Mouse (Mus musculus): ENCODE data around the gene Plekhg5. TPM values are rescaled to one million over a fixed set of nuclear protein-coding genes. Genes with fewer than 3 reads are reported as not detected.
A peak's percentile ranks its signal among the peaks of the same experiment; 100 is the strongest.

The Plekhg5 gene
- polyA plus RNA-seq, 1 experiment from 2014 or later: 8.1 TPM

- H3K4me3 ChIP-seq: peak overlapping the region; percentile 34; the same call in 1 of the 2 replicates
- 18% methylated on average over 21 of the region's 21 CpGs for WGBS
- peaks cover 97% of the 10 kb centered on the region for H3K27me3 ChIP-seq (ENCODE audit: low read depth, poor library complexity, severe bottlenecking)
- no peaks in the 10 kb centered on the region for H3K36me3 ChIP-seq
- H3K27ac ChIP-seq (replicated peaks): no peak overlapping the region
- peaks cover 35% of the 10 kb centered on the region for H3K4me1 ChIP-seq
- H3K9me3 ChIP-seq (replicated peaks): no peaks in the 10 kb centered on the region
- DNase-seq (ENCODE audit: low spot score): peak; percentile 64
These were observed 85.7 kb downstream of the Plekhg5 start for GRCm38 (mm10) chr4:152157779-152158584.

- Histone ChIP-seq H3K4me1 (peaks cover 30% of the 10 kb centered on the region), H3K27ac (replicated peaks) (no peak within 1 kb of the TSS), H3K9me3 (replicated peaks) (no peaks in the 10 kb centered on the region), H3K4me3 (peak within 1 kb of the TSS; percentile 34), H3K27me3 (ENCODE audit: low read depth, poor library complexity, severe bottlenecking) (peaks cover 94% of the 10 kb centered on the region), H3K36me3 (no peaks in the 10 kb centered on the region)
- DNase-seq (ENCODE audit: low spot score): no peak
- WGBS: 4% methylated on average over 35 of the region's 35 CpGs
These were observed 86.4 kb downstream of the Plekhg5 start, which contains the start of gene Hes2 for GRCm38 (mm10) chr4:152158585-152159284. TSS of gene Hes2 (plus strand) at chr4:152158867.

DNA sequence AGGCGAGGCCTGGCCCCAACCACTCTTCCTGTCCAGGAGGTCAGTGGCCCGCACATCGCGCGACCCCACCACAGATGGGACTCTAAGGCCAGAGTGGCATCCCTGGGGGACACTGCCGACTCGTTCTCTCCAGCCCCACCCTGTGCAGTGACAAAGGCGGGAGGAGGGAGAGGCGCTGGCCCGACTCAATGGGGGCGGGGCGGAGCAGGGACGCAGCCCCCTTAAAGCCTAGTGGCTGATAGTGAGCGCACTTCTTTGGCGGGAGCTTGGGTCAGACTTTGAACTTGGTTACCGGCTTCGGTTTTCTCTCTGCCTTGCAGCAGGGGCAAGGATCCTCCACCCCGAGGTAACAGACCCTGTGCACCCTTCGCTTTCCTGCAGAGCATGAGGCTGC lies 87.0 kb downstream of the Plekhg5 start:
- Histone ChIP-seq H3K27ac (replicated peaks) (no peak overlapping the region), H3K4me3 (peak overlapping the region; percentile 34), H3K27me3 (ENCODE audit: low read depth, poor library complexity, severe bottlenecking) (peaks cover 94% of the 10 kb centered on the region), H3K9me3 (replicated peaks) (no peaks in the 10 kb centered on the region), H3K36me3 (no peaks in the 10 kb centered on the region), H3K4me1 (peaks cover 27% of the 10 kb centered on the region)
- 3% methylated on average over 19 of the region's 19 CpGs for WGBS
- peak; percentile 44 for DNase-seq (ENCODE audit: low spot score)

GRCm38 (mm10) chr4:152160748-152161147 lies 88.5 kb downstream of the Plekhg5 start:
- DNase-seq (ENCODE audit: low spot score): no peak
- no peaks in the 10 kb centered on the region for H3K9me3 ChIP-seq (replicated peaks)
- H3K4me3 ChIP-seq: no peak overlapping the region
- H3K4me1 ChIP-seq: peaks cover 27% of the 10 kb centered on the region
- 43% methylated on average over 4 of the region's 4 CpGs for WGBS
- H3K36me3 ChIP-seq: no peaks in the 10 kb centered on the region
- peaks cover 89% of the 10 kb centered on the region for H3K27me3 ChIP-seq (ENCODE audit: low read depth, poor library complexity, severe bottlenecking)
- no peak overlapping the region for H3K27ac ChIP-seq (replicated peaks)

- no peak for DNase-seq (ENCODE audit: low spot score)
- peaks cover 87% of the 10 kb centered on the region for H3K27me3 ChIP-seq (ENCODE audit: low read depth, poor library complexity, severe bottlenecking)
- WGBS: 80% methylated on average over 6 of the region's 6 CpGs
- H3K4me1 ChIP-seq: peaks cover 27% of the 10 kb centered on the region
- no peak overlapping the region for H3K4me3 ChIP-seq
- H3K36me3 ChIP-seq: no peaks in the 10 kb centered on the region
- no peaks in the 10 kb centered on the region for H3K9me3 ChIP-seq (replicated peaks)
- no peak overlapping the region for H3K27ac ChIP-seq (replicated peaks)
These were observed 89.3 kb downstream of the Plekhg5 start for GRCm38 (mm10) chr4:152161601-152162000.

GRCm38 (mm10) chr4:152162748-152163147 lies 90.5 kb downstream of the Plekhg5 start:
- DNase-seq (ENCODE audit: low spot score): no peak
- no peaks in the 10 kb centered on the region for H3K9me3 ChIP-seq (replicated peaks)
- peaks cover 76% of the 10 kb centered on the region for H3K27me3 ChIP-seq (ENCODE audit: low read depth, poor library complexity, severe bottlenecking)
- no peak overlapping the region for H3K27ac ChIP-seq (replicated peaks)
- no peak overlapping the region for H3K4me3 ChIP-seq
- no peaks in the 10 kb centered on the region for H3K36me3 ChIP-seq
- H3K4me1 ChIP-seq: peaks cover 27% of the 10 kb centered on the region
- 95% methylated on average over 2 of the region's 2 CpGs for WGBS

Other genes with a start within 250 kb of the Plekhg5 start
- gene Camta1, start 210.6 kb upstream of the Plekhg5 start, polyA plus RNA-seq (2016; fragmentation: Nextera tagmentation; extraction: Ambion mirVana): 137 and 141 TPM in 2 replicates
- 107 and 108 TPM in 2 replicates for gene Dnajc11, start 138.8 kb upstream of the Plekhg5 start, polyA plus RNA-seq (2016; fragmentation: Nextera tagmentation; extraction: Ambion mirVana)
- gene Thap3, start 83.5 kb upstream of the Plekhg5 start, polyA plus RNA-seq (2016; fragmentation: Nextera tagmentation; extraction: Ambion mirVana): 32.1 and 36.2 TPM in 2 replicates
- 23.9 and 30.4 TPM in 2 replicates for gene Phf13, start 76.2 kb upstream of the Plekhg5 start, polyA plus RNA-seq (2016; fragmentation: Nextera tagmentation; extraction: Ambion mirVana)
- 6.9 and 8.5 TPM in 2 replicates for gene Klhl21, start 63.7 kb upstream of the Plekhg5 start, polyA plus RNA-seq (2016; fragmentation: Nextera tagmentation; extraction: Ambion mirVana)
- gene Zbtb48, start 44.8 kb upstream of the Plekhg5 start, polyA plus RNA-seq (2016; fragmentation: Nextera tagmentation; extraction: Ambion mirVana): 18.7 and 25.6 TPM in 2 replicates
- 0.73 and 0.75 TPM in 2 replicates for gene Tas1r1, start 33.9 kb upstream of the Plekhg5 start, polyA plus RNA-seq (2016; fragmentation: Nextera tagmentation; extraction: Ambion mirVana)
- 35.3 and 35.7 TPM in 2 replicates for gene Nol9, start 33.2 kb upstream of the Plekhg5 start, polyA plus RNA-seq (2016; fragmentation: Nextera tagmentation; extraction: Ambion mirVana)
- 0.47 and 1.0 TPM in 2 replicates for gene Tnfrsf25, start 43.4 kb downstream of the Plekhg5 start, polyA plus RNA-seq (2016; fragmentation: Nextera tagmentation; extraction: Ambion mirVana)
- gene Espn, start 79.9 kb downstream of the Plekhg5 start, polyA plus RNA-seq (2016; fragmentation: Nextera tagmentation; extraction: Ambion mirVana): 0.94 and 1.4 TPM in 2 replicates
- gene Hes2, start 86.4 kb downstream of the Plekhg5 start, polyA plus RNA-seq (2016; fragmentation: Nextera tagmentation; extraction: Ambion mirVana): 0.79 and 1.3 TPM in 2 replicates
- gene Acot7, start 105.6 kb downstream of the Plekhg5 start, polyA plus RNA-seq (2016; fragmentation: Nextera tagmentation; extraction: Ambion mirVana): 85.7 and 99.7 TPM in 2 replicates
- gene Gpr153, start 201.7 kb downstream of the Plekhg5 start, polyA plus RNA-seq (2016; fragmentation: Nextera tagmentation; extraction: Ambion mirVana): 7.0 and 7.7 TPM in 2 replicates
- 26.3 and 30.9 TPM in 2 replicates for gene Hes3, start 219.2 kb downstream of the Plekhg5 start, polyA plus RNA-seq (2016; fragmentation: Nextera tagmentation; extraction: Ambion mirVana)
- 26.8 and 27.6 TPM in 2 replicates for gene Icmt, start 224.7 kb downstream of the Plekhg5 start, polyA plus RNA-seq (2016; fragmentation: Nextera tagmentation; extraction: Ambion mirVana)
- gene Rnf207, start 246.5 kb downstream of the Plekhg5 start, polyA plus RNA-seq (2016; fragmentation: Nextera tagmentation; extraction: Ambion mirVana): 1.5 and 2.4 TPM in 2 replicates

Data from midbrain, embryonic 10.5 days (tissue).